Mouse (Mus musculus) G1E (cell line): Measurements from ENCODE around the gene Dnm2.

Experiments used
- CTCF ChIP-seq: IDR thresholded peaks from 2 replicates; pipeline ENCODE4 v1.5.1; 2012; ENCODE audit warnings: low read depth, low read length, inconsistent platforms, mixed read lengths
- GATA1 ChIP-seq: IDR thresholded peaks from 2 replicates; pipeline ENCODE4 v1.6.1; 2012; ENCODE audit warnings: borderline replicate concordance, low read length, inconsistent platforms, mixed read lengths

DNA sequence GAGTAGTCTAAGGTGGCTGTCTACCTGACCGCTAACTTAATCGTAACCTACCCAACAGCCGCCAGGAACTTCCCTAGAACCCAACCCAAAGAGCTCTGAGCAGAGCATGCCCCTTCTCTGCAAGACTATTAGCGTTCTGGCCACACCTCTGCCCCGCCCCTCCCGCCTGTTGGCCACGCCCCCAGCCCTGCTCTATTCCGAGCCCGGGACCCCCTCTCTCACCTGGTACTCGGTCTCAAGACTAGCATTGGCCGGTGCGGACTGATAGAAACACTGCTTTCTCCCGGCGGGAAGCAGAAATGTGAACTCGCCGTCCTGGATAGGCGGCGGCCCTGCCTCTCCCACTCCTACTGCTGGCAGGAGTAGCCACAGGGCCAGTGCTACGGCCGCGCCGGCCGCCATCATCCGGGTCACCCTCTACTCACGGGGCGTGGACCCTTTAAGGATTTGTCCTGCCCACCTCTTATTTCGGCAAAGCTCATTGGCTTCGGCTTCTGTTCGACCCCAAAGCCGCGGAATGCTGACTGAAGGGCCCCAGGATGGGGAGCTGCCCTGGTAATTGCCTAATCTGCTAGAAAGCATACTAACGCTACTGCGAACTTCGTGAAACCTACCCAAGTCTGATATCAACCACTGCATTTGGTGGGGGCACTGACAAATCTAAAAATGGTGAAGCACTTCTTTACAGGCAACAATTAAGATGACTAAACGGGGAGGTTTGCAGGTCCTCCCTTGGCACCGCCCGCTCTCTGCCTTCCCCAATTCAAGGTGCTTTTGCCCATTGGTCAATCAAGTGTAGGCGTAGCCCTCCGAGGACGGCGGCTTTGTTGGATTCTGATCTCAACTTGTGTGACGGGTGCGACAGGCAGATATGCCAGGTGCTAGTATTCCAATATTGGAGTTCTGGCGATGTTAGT lies 85.3 kb downstream of the Dnm2 start, which contains the start of gene Tmed1:
- TF ChIP-seq CTCF (no peak), GATA1 (no peak)
